Mouse (Mus musculus) bone marrow, adult 2 months (tissue): ENCODE results near the gene Lrrc17.

ENCODE experiments used
- CTCF ChIP-seq: fragments of 200-500 bp; IDR thresholded peaks from 2 replicates; pipeline ENCODE4 v1.5.1; 2011; ENCODE audit warnings: low read length, control low read depth; ENCODE audit not compliant: control insufficient read depth, insufficient read depth
- POLR2A ChIP-seq: fragments of 200-500 bp; IDR thresholded peaks from 2 replicates; pipeline ENCODE4 v1.6.1; 2011; ENCODE audit warnings: low read depth, mild to moderate bottlenecking, control low read depth, low read length, borderline replicate concordance; ENCODE audit not compliant: control insufficient read depth

- no peak for TF ChIP-seq CTCF
- TF ChIP-seq POLR2A: no peak
Measured at GRCm38 (mm10) chr5:21496881-21497280, 46.5 kb upstream of the Lrrc17 start.
